Mouse (Mus musculus) midbrain, postnatal 0 days (tissue): ENCODE results near the gene Jmjd7. TPM values are rescaled to one million over a fixed set of nuclear protein-coding genes. Genes with fewer than 3 reads are reported as not detected.

Experiments used
- ATAC-seq: fragments of 200-750 bp; cut with Nextera tagmentation; 2 replicates; pipeline ENCODE4 v1.8.0; 2017; ENCODE audit warnings: moderate number of reproducible peaks, mild to moderate bottlenecking, moderate TSS enrichment, moderate library complexity; ENCODE audit not compliant: low FRiP score
- DNase-seq: peaks from one replicate; pipeline ENCODE4 v3.0.0-alpha.2; 2015; ENCODE audit warnings: low spot score
- H3K27ac ChIP-seq: fragments of 300-500 bp; sonication (generic); 2 replicates; pipeline ENCODE4 v1.5.1; 2014; ENCODE audit warnings: low read depth, mild to moderate bottlenecking, low read length, mixed read lengths
- H3K27me3 ChIP-seq: fragments of 300-500 bp; sonication (generic); 2 replicates; pipeline ENCODE4 v1.6.1; 2014; ENCODE audit warnings: low read length, control low read depth, mixed read lengths; ENCODE audit not compliant: insufficient read depth
- H3K36me3 ChIP-seq: fragments of 300-500 bp; sonication (generic); 2 replicates; pipeline ENCODE4 v1.6.1; 2014; ENCODE audit warnings: low read length, control low read depth, mixed read lengths; ENCODE audit not compliant: insufficient read depth
- H3K4me1 ChIP-seq: fragments of 300-500 bp; sonication (generic); 2 replicates; pipeline ENCODE4 v1.6.1; 2014; ENCODE audit warnings: mild to moderate bottlenecking, control low read depth, antibody characterized with exemption, low read length, mixed read lengths; ENCODE audit not compliant: insufficient read depth
- H3K4me2 ChIP-seq: fragments of 300-500 bp; sonication (generic); 2 replicates; pipeline ENCODE4 v1.6.1; 2014; ENCODE audit warnings: low read depth, mild to moderate bottlenecking, low read length, mixed read lengths; ENCODE audit not compliant: poor library complexity, severe bottlenecking
- H3K4me3 ChIP-seq: fragments of 300-500 bp; sonication (generic); 2 replicates; pipeline ENCODE4 v1.5.1; 2014; ENCODE audit warnings: low read depth, mild to moderate bottlenecking, low read length, moderate library complexity
- H3K9ac ChIP-seq: fragments of 300-500 bp; sonication (generic); replicated peaks from 2 replicates; pipeline ENCODE4 v1.6.1; 2014; ENCODE audit warnings: mild to moderate bottlenecking, low read length, moderate library complexity, mixed read lengths; ENCODE audit not compliant: poor library complexity, severe bottlenecking
- H3K9me3 ChIP-seq: fragments of 300-500 bp; sonication (generic); 2 replicates; pipeline ENCODE4 v1.6.1; 2016; ENCODE audit warnings: low read length, control low read depth
- CTCF ChIP-seq: IDR thresholded peaks from 2 replicates; pipeline ENCODE4 v1.5.1; 2016; ENCODE audit warnings: antibody characterized with exemption, mild to moderate bottlenecking
- WGBS: fragments of 180-500 bp; shearing (Covaris S2); extraction: QIAGEN DNeasy Blood & Tissue Kit; methylation state at CpG from one replicate; pipeline ENCODE4 v1.1.7; 2014; 5-methylcytosine and 5-hydroxymethylcytosine counted together
- polyA plus RNA-seq: library from polyadenylated mRNA; unstranded; fragments of >200 nt; fragmentation: Nextera tagmentation; extraction: Ambion mirVana; gene quantifications from 2 replicates; pipeline ENCODE4 v1.2.1, GENCODE M21; 2015
- total RNA-seq: library from RNA; depleted of rRNA; stranded (reverse); fragments of >200 nt; gene quantifications from 2 replicates; pipeline ENCODE4 v1.2.3, GENCODE M21; 2014

The Jmjd7 gene
- total and polyA plus RNA-seq, 2 experiments from 2014 or later = 4.9 to 13.6 TPM

DNA sequence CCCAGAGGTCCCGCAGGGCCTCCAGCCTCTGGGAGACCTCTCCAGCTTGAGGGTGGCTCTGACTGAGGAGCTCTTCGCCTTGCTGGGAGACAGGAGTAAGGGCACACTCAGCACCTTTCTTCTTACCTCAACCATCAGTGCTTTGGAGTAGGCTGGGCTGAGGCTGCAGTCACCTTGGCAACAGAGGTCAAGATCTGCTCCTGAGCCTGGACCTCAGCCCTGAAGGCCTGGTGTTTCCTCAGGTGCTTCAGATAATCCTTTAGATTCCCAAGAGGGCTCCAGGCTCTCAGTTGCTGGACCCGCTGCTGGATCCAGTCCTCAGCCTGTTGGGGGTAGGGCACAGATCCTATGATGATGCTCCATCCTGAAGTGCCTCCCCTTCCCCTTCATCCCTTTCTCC lies 32.2 kb downstream of the Jmjd7 start:
- Histone ChIP-seq H3K4me3 (no peak overlapping the region), H3K27ac (no peak overlapping the region), H3K9me3 (no peaks in the 10 kb centered on the region), H3K36me3 (no peaks in the 10 kb centered on the region), H3K4me2 (no peak overlapping the region), H3K9ac (no peak overlapping the region), H3K4me1 (no peaks in the 10 kb centered on the region), H3K27me3 (no peaks in the 10 kb centered on the region)
- no peak for TF ChIP-seq CTCF
- ATAC-seq (no peak), DNase-seq (no peak)
- 82% methylated on average over 3 of the region's 3 CpGs for WGBS

DNA sequence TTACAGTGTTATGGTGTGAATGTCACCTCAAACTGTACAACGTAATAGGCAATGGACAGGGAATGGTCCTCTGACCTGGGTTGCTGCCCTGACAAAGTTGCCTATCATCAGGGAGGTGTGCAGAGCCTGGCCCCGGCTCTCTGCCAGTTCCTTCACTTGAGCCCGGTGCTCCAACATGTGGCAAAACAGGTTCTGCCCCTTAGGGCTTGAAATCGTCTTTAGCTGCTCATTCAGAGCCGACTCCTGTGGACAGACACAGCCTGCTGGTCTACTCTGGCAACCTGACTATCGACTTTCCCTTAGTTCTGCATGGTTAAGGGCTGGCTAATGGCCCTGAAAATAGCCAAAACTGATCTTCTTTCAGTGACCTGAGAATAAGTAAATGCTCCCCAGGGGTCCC lies 32.9 kb downstream of the Jmjd7 start:
- Histone ChIP-seq H3K4me2 (no peak overlapping the region), H3K4me3 (no peak overlapping the region), H3K9ac (no peak overlapping the region), H3K27ac (no peak overlapping the region), H3K9me3 (no peaks in the 10 kb centered on the region), H3K4me1 (no peaks in the 10 kb centered on the region), H3K27me3 (no peaks in the 10 kb centered on the region), H3K36me3 (no peaks in the 10 kb centered on the region)
- WGBS = 74% methylated on average over 6 of the region's 6 CpGs
- DNase-seq = no peak
- TF ChIP-seq CTCF = no peak
- ATAC-seq = no peak

DNA sequence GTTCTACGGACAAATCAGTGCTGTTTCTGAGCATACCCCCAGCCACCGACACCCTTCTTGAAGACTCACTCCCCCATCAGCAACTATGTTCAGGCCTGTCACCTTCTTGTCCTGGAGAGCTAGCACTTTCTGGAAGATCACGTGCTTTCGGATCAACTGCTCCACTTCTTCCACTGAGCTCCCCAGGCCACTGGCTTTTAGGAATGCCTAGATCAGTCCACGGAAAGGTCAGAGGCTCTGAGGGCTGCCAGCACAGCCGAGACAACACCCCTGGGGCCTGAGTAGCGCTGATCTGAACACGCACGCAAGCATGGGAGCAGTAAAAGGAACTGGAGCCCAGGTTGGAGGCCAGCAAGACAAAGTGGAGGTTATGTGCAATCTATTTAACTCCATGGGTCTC lies 33.4 kb downstream of the Jmjd7 start:
- no peak overlapping the region for H3K27ac ChIP-seq
- ATAC-seq (no peak), DNase-seq (no peak)
- no peak overlapping the region for H3K9ac ChIP-seq
- WGBS = 74% methylated on average over 9 of the region's 9 CpGs
- H3K4me2 ChIP-seq = no peak overlapping the region
- no peaks in the 10 kb centered on the region for H3K36me3 ChIP-seq
- no peaks in the 10 kb centered on the region for H3K4me1 ChIP-seq
- H3K27me3 ChIP-seq = no peaks in the 10 kb centered on the region
- no peak for TF ChIP-seq CTCF
- H3K9me3 ChIP-seq = no peaks in the 10 kb centered on the region
- H3K4me3 ChIP-seq = no peak overlapping the region

DNA sequence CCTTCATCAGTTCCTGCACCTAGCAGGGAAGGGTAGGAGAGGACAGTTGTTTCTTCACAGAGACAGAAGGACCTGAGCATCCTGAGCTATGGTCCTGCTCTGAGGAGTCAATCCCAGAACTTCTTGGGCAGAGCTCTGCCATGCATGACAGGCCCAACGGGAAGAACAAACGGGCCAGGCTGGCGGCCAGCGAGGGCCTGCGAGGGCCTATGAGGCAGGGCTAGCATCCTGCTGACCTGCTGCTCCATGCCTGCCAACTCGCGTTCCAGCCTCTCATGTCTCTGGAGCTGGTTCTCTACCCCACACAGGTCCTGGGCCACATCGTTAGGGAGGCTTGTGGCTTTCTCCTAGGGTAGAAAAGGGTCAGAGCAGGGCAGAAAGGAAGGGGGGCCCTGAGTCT lies 35.0 kb downstream of the Jmjd7 start:
- Histone ChIP-seq H3K9me3 (no peaks in the 10 kb centered on the region), H3K4me3 (no peak overlapping the region), H3K4me1 (no peaks in the 10 kb centered on the region), H3K9ac (no peak overlapping the region), H3K36me3 (no peaks in the 10 kb centered on the region), H3K4me2 (no peak overlapping the region), H3K27me3 (no peaks in the 10 kb centered on the region), H3K27ac (no peak overlapping the region)
- DNase-seq (no peak), ATAC-seq (no peak)
- WGBS = 65% methylated on average over 8 of the region's 8 CpGs
- TF ChIP-seq CTCF = no peak

DNA sequence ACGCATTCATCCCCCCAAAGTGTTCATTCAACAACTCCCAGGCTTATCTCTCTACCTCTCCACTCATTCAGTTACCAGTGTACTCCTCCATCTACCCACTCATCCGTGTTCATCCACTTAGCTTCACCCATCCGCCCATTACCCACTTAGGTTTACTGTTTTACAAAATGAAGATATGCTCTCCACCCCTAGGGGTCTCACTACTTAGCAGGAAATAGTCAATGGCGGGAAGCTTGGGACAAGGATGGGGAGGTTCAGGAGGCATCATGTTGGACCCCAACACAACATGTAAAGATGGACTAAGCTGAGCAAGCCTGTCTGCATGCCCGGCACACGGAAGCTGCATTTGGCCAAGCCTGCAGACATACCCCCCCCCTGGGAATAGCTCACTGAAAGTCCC lies 37.4 kb downstream of the Jmjd7 start:
- DNase-seq (no peak), ATAC-seq (no peak)
- WGBS = 85% methylated on average over 6 of the region's 6 CpGs
- no peak overlapping the region for H3K4me2 ChIP-seq
- H3K27me3 ChIP-seq = no peaks in the 10 kb centered on the region
- no peaks in the 10 kb centered on the region for H3K9me3 ChIP-seq
- no peak overlapping the region for H3K9ac ChIP-seq
- no peaks in the 10 kb centered on the region for H3K4me1 ChIP-seq
- H3K4me3 ChIP-seq = no peak overlapping the region
- no peaks in the 10 kb centered on the region for H3K36me3 ChIP-seq
- no peak overlapping the region for H3K27ac ChIP-seq
- TF ChIP-seq CTCF = peak; percentile 37; the same call in 1 of the 2 replicates

DNA sequence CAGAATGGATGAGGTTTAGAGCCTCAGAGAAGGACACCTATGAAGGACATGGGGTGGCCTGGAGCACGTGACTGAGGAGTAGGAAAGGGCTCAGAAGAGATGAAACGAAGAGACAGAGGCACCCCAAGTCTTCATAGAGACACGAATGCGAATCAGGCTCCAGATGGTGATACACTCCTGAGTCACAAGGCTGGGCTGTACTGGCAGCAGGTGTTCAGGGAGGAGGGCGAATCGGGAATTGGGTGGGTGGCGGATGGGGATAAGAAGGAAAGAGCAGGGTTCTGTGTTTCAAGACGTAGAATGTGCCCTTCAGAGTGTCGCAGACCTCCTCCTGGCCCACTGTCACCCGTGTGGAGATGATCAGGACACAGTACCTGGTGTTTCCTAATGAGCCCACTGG lies 38.0 kb downstream of the Jmjd7 start:
- H3K4me2 ChIP-seq = no peak overlapping the region
- 95% methylated on average over 10 of the region's 10 CpGs for WGBS
- H3K4me1 ChIP-seq = no peaks in the 10 kb centered on the region
- ATAC-seq = no peak
- no peaks in the 10 kb centered on the region for H3K9me3 ChIP-seq
- H3K4me3 ChIP-seq = no peak overlapping the region
- TF ChIP-seq CTCF = no peak
- no peak overlapping the region for H3K27ac ChIP-seq
- H3K36me3 ChIP-seq = no peaks in the 10 kb centered on the region
- H3K9ac ChIP-seq = no peak overlapping the region
- no peaks in the 10 kb centered on the region for H3K27me3 ChIP-seq
- DNase-seq = no peak
